Mouse (Mus musculus): ENCODE results near the gene Pcgf3. TPM values are rescaled to one million over a fixed set of nuclear protein-coding genes. Genes with fewer than 3 reads are reported as not detected.

Gene Pcgf3
- polyA plus RNA-seq, 1 experiment = 19.8 TPM

GRCm38 (mm10) chr5:108554041-108554440 is 93.0 kb downstream of the Pcgf3 start:
- no peaks in the 10 kb centered on the region for H3K36me3 ChIP-seq (ENCODE audit: control insufficient read depth, insufficient read depth, low read length)
- TF ChIP-seq POLR2A (IDR thresholded peaks at IDR 0.05; ENCODE audit: control insufficient read depth, extremely low read depth, insufficient read depth, low read length, poor library complexity) = no peak
- no peak for TF ChIP-seq CTCF (IDR thresholded peaks at IDR 0.05; ENCODE audit: borderline replicate concordance, control insufficient read depth, extremely low read depth, insufficient read depth, low read length, poor library complexity)
- H3K27ac ChIP-seq (ENCODE audit: control insufficient read depth, insufficient read depth, low read length) = no peak overlapping the region
- DNase-seq = no peak
- H3K27me3 ChIP-seq (ENCODE audit: control insufficient read depth, insufficient read depth, low read length) = peaks cover 13% of the 10 kb centered on the region
- 62% methylated on average over 1 of the region's 1 CpGs for WGBS
- no peaks in the 10 kb centered on the region for H3K4me1 ChIP-seq (replicated peaks; ENCODE audit: control insufficient read depth, insufficient read depth, low read length)
- H3K4me3 ChIP-seq (ENCODE audit: control insufficient read depth, insufficient read depth, low read length) = no peak overlapping the region

Other genes with a start within 250 kb of the Pcgf3 start
- 33.6 and 38.2 TPM in 2 replicates for gene Dr1, start 192.3 kb upstream of the Pcgf3 start, polyA plus RNA-seq (2012; rRNA removed)
- gene Pigg, start 148.6 kb upstream of the Pcgf3 start, polyA plus RNA-seq (2012; rRNA removed) = 5.0 TPM in 2 replicates
- 0.61 and 1.1 TPM in 2 replicates for gene Gm42517, start 93.3 kb upstream of the Pcgf3 start, polyA plus RNA-seq (2012; rRNA removed)
- not detected in 2 replicates for gene Pde6b, start 72.8 kb upstream of the Pcgf3 start, polyA plus RNA-seq (2012; rRNA removed)
- 35.6 and 46.8 TPM in 2 replicates for gene Atp5k, start 26.8 kb upstream of the Pcgf3 start, polyA plus RNA-seq (2012; rRNA removed)
- gene Mfsd7a, start 12.3 kb upstream of the Pcgf3 start, polyA plus RNA-seq (2012; rRNA removed) = 2.4 and 3.8 TPM in 2 replicates
- gene Cplx1, start 88.8 kb downstream of the Pcgf3 start, polyA plus RNA-seq (2012; rRNA removed) = 0.27 and 0.29 TPM in 2 replicates
- 158 and 164 TPM in 2 replicates for gene Gak, start 168.5 kb downstream of the Pcgf3 start, polyA plus RNA-seq (2012; rRNA removed)
- 73.3 and 77.3 TPM in 2 replicates for gene Tmem175, start 168.5 kb downstream of the Pcgf3 start, polyA plus RNA-seq (2012; rRNA removed)
- 34.6 and 35.4 TPM in 2 replicates for gene Idua, start 199.1 kb downstream of the Pcgf3 start, polyA plus RNA-seq (2012; rRNA removed)
- gene Dgkq, start 208.4 kb downstream of the Pcgf3 start, polyA plus RNA-seq (2012; rRNA removed) = 39.5 and 45.0 TPM in 2 replicates
- 0.44 and 0.87 TPM in 2 replicates for gene Slc26a1, start 214.3 kb downstream of the Pcgf3 start, polyA plus RNA-seq (2012; rRNA removed)
- 22.2 and 26.0 TPM in 2 replicates for gene Fgfrl1, start 231.2 kb downstream of the Pcgf3 start, polyA plus RNA-seq (2012; rRNA removed)

Measured in thymus, adult 2 months (tissue).